Mouse (Mus musculus) limb, embryonic 14.5 days (tissue): ENCODE data around the gene Aida. TPM values are rescaled to one million over a fixed set of nuclear protein-coding genes. Genes with fewer than 3 reads are reported as not detected.
"Not testable (repeated sequence)": the region's sequence is repeated elsewhere in the genome, so short reads cannot be mapped to it uniquely, and the experiment has no call there.

Source experiments
- ATAC-seq: fragments of 200-750 bp; cut with Nextera tagmentation; 2 replicates; pipeline ENCODE4 v1.8.0; 2017; ENCODE audit warnings: low read depth, moderate number of reproducible peaks, moderate TSS enrichment; ENCODE audit not compliant: low FRiP score
- DNase-seq: peaks from one replicate; pipeline ENCODE4 v3.0.0-alpha.2; 2015; ENCODE audit warnings: low spot score
- H3K27ac ChIP-seq: fragments of 300-500 bp; sonication (generic); replicated peaks from 2 replicates; pipeline ENCODE4 v1.5.1; 2014; ENCODE audit warnings: low read depth, mild to moderate bottlenecking, low read length, moderate library complexity, mixed read lengths
- H3K27me3 ChIP-seq: fragments of 300-500 bp; sonication (generic); 2 replicates; pipeline ENCODE4 v1.6.1; 2014; ENCODE audit warnings: low read length, mixed read lengths; ENCODE audit not compliant: control insufficient read depth, insufficient read depth
- H3K36me3 ChIP-seq: fragments of 300-500 bp; sonication (generic); 2 replicates; pipeline ENCODE4 v1.6.1; 2014; ENCODE audit warnings: mild to moderate bottlenecking, low read length, moderate library complexity, mixed read lengths; ENCODE audit not compliant: control insufficient read depth, insufficient read depth
- H3K4me1 ChIP-seq: fragments of 300-500 bp; sonication (generic); 2 replicates; pipeline ENCODE4 v1.6.1; 2014; ENCODE audit warnings: antibody characterized with exemption, low read length, mixed read lengths; ENCODE audit not compliant: control insufficient read depth, insufficient read depth
- H3K4me2 ChIP-seq: fragments of 300-500 bp; sonication (generic); replicated peaks from 2 replicates; pipeline ENCODE4 v1.6.1; 2014; ENCODE audit warnings: low read depth, mild to moderate bottlenecking, low read length, moderate library complexity; ENCODE audit not compliant: severe bottlenecking
- H3K4me3 ChIP-seq: fragments of 300-500 bp; sonication (generic); replicated peaks from 2 replicates; pipeline ENCODE4 v1.5.1; 2014; ENCODE audit warnings: low read length
- H3K9ac ChIP-seq: fragments of 300-500 bp; sonication (generic); 2 replicates; pipeline ENCODE4 v1.6.1; 2014; ENCODE audit warnings: mild to moderate bottlenecking, low read depth, low read length, moderate library complexity; ENCODE audit not compliant: severe bottlenecking
- H3K9me3 ChIP-seq: fragments of 300-500 bp; sonication (generic); 2 replicates; pipeline ENCODE4 v1.6.1; 2016; ENCODE audit warnings: low read length; ENCODE audit not compliant: control insufficient read depth
- POLR2A ChIP-seq: fragments of 200-500 bp; IDR thresholded peaks from 2 replicates; pipeline ENCODE4 v1.8.0; 2012; ENCODE audit warnings: inconsistent platforms, mild to moderate bottlenecking, moderate library complexity, borderline replicate concordance; ENCODE audit not compliant: insufficient read depth, insufficient read length; ENCODE audit errors: extremely low read depth
- WGBS: fragments of 180-500 bp; shearing (Covaris S2); extraction: QIAGEN DNeasy Blood & Tissue Kit; methylation state at CpG from one replicate; pipeline ENCODE4 v1.1.7; 2014; 5-methylcytosine and 5-hydroxymethylcytosine counted together
- polyA plus RNA-seq, 2 experiments: library from polyadenylated mRNA; depleted of rRNA in 1 of 2; stranded (reverse) in 1 of 2; unstranded in 1 of 2; fragments of >200 nt; fragmentation: Nextera tagmentation in 1 of 2; extraction: Ambion mirVana in 1 of 2; gene quantifications; 2 replicates each; pipeline versions ENCODE4 v1.2.1 to v1.2.3; 2012 to 2014

The Aida gene
- polyA plus RNA-seq, 2 experiments: 31.9 to 93.3 TPM

GRCm38 (mm10) chr1:183327171-183327570, 30.8 kb downstream of the Aida start:
- Histone ChIP-seq H3K27me3 (no peaks in the 10 kb centered on the region), H3K9ac (no peak overlapping the region), H3K36me3 (peaks cover 86% of the 10 kb centered on the region), H3K4me2 (no peak overlapping the region), H3K4me3 (no peak overlapping the region), H3K27ac (no peak overlapping the region), H3K9me3 (peaks cover 3% of the 10 kb centered on the region; the same call in 1 of the 2 replicates), H3K4me1 (no peaks in the 10 kb centered on the region)
- TF ChIP-seq POLR2A: no peak
- ATAC-seq (no peak), DNase-seq (no peak)
- whole genome bisulfite sequencing: 95% methylated on average over 8 of the region's 8 CpGs

GRCm38 (mm10) chr1:183342902-183343301, 46.5 kb downstream of the Aida start:
- not testable (repeated sequence) for DNase-seq, H3K9ac ChIP-seq, H3K27ac ChIP-seq, H3K4me3 ChIP-seq, ATAC-seq, H3K27me3 ChIP-seq, H3K4me1 ChIP-seq, H3K9me3 ChIP-seq, H3K4me2 ChIP-seq
- WGBS: 93% methylated on average over 1 of the region's 1 CpGs
- H3K36me3 ChIP-seq: peaks cover 38% of the 10 kb centered on the region

GRCm38 (mm10) chr1:183344886-183345816, 48.8 kb downstream of the Aida start:
- H3K4me3 ChIP-seq: peak overlapping the region; percentile 81
- peak; percentile 86 for DNase-seq
- peaks cover 6% of the 10 kb centered on the region for H3K4me1 ChIP-seq
- no peaks in the 10 kb centered on the region for H3K27me3 ChIP-seq
- peak; percentile 95 for ATAC-seq
- H3K9me3 ChIP-seq: no peaks in the 10 kb centered on the region
- H3K36me3 ChIP-seq: peaks cover 46% of the 10 kb centered on the region
- under 1% methylated on average over 71 of the region's 72 CpGs for WGBS
- H3K27ac ChIP-seq: peak overlapping the region; percentile 59
- no peak for TF ChIP-seq POLR2A
- H3K4me2 ChIP-seq: peak overlapping the region; percentile 85
- peak overlapping the region; percentile 81 for H3K9ac ChIP-seq

DNA sequence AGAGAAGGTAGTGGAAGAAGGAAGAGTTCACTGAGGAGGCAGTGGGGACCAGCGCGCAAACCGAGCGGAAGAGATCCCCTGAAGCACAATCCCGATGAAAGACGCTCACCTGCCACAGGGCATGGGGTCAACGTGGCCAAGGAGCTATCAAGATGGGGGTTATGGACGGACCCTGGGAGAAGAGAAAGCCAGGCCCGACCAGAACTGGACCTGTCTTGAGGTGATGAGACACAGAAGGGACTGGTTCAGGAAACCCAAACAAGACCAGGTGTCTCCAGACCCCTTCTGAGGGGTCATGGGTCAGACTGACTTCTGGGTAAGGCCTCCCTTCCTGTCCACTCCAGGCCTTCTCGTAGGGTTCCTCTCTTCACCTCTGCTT, 49.4 kb downstream of the Aida start:
- ATAC-seq: no peak
- WGBS: 7% methylated on average over 10 of the region's 10 CpGs

GRCm38 (mm10) chr1:183349840-183350239, 53.5 kb downstream of the Aida start:
- no peaks in the 10 kb centered on the region for H3K27me3 ChIP-seq
- ATAC-seq: no peak
- peak; percentile 85 for DNase-seq
- H3K4me2 ChIP-seq: no peak overlapping the region
- no peak overlapping the region for H3K9ac ChIP-seq
- no peak for TF ChIP-seq POLR2A
- no peaks in the 10 kb centered on the region for H3K9me3 ChIP-seq
- peaks cover 6% of the 10 kb centered on the region for H3K4me1 ChIP-seq
- WGBS: 34% methylated on average over 6 of the region's 6 CpGs
- peaks cover 67% of the 10 kb centered on the region for H3K36me3 ChIP-seq
- H3K27ac ChIP-seq: no peak overlapping the region
- H3K4me3 ChIP-seq: no peak overlapping the region

More for the DNA sequence above, 49.4 kb downstream of the Aida start:
- TF ChIP-seq POLR2A: no peak
- peak overlapping the region; percentile 85 for H3K4me2 ChIP-seq
- H3K36me3 ChIP-seq: peaks cover 47% of the 10 kb centered on the region
- H3K4me1 ChIP-seq: peaks cover 6% of the 10 kb centered on the region
- no peak for DNase-seq
- peak overlapping the region; percentile 81 for H3K9ac ChIP-seq
- H3K4me3 ChIP-seq: peak overlapping the region; percentile 81
- H3K27ac ChIP-seq: peak overlapping the region; percentile 59; the same call in 1 of the 2 replicates
- H3K27me3 ChIP-seq: no peaks in the 10 kb centered on the region
- no peaks in the 10 kb centered on the region for H3K9me3 ChIP-seq
